Mouse (Mus musculus) neural tube, embryonic 11.5 days (tissue): ENCODE measurements at regions not wholly inside any gene's neighbourhood (a gene's known extent, or its start where the extent isn't known, plus 50 kb on each side); places are given as distances from the start of the nearest gene placed in this dataset.

ENCODE experiments used
- ATAC-seq: fragments of 200-750 bp; cut with Nextera tagmentation; 2 replicates; pipeline ENCODE4 v1.8.0; 2017; ENCODE audit warnings: moderate number of reproducible peaks, mild to moderate bottlenecking, moderate TSS enrichment, moderate library complexity; ENCODE audit not compliant: insufficient read depth, low FRiP score, low TSS enrichment
- DNase-seq: peaks from one replicate; pipeline ENCODE4 v3.0.0-alpha.2; 2015; ENCODE audit warnings: low spot score
- H3K27ac ChIP-seq: fragments of 300-500 bp; sonication (generic); 2 replicates; pipeline ENCODE4 v1.5.1; 2014; ENCODE audit warnings: low read depth, mild to moderate bottlenecking, low read length
- H3K27me3 ChIP-seq: fragments of 300-500 bp; sonication (generic); 2 replicates; pipeline ENCODE4 v1.6.1; 2014; ENCODE audit warnings: mild to moderate bottlenecking, low read length, mixed read lengths; ENCODE audit not compliant: control insufficient read depth, insufficient read depth
- H3K36me3 ChIP-seq: fragments of 300-500 bp; sonication (generic); 2 replicates; pipeline ENCODE4 v1.6.1; 2014; ENCODE audit warnings: mild to moderate bottlenecking, low read length, moderate library complexity, mixed read lengths; ENCODE audit not compliant: control insufficient read depth, insufficient read depth
- H3K4me1 ChIP-seq: fragments of 300-500 bp; sonication (generic); 2 replicates; pipeline ENCODE4 v1.6.1; 2014; ENCODE audit warnings: low read length, mixed read lengths; ENCODE audit not compliant: control insufficient read depth, insufficient read depth
- H3K4me2 ChIP-seq: fragments of 300-500 bp; sonication (generic); 2 replicates; pipeline ENCODE4 v1.6.1; 2014; ENCODE audit warnings: low read depth, mild to moderate bottlenecking, moderate library complexity
- H3K4me3 ChIP-seq: fragments of 300-500 bp; sonication (generic); 2 replicates; pipeline ENCODE4 v1.5.1; 2014; ENCODE audit warnings: low read depth, low read length
- H3K9ac ChIP-seq: fragments of 300-500 bp; sonication (generic); 2 replicates; pipeline ENCODE4 v1.6.1; 2014; ENCODE audit warnings: mild to moderate bottlenecking, low read length
- H3K9me3 ChIP-seq: fragments of 300-500 bp; sonication (generic); 2 replicates; pipeline ENCODE4 v1.6.1; 2016; ENCODE audit warnings: low read length; ENCODE audit not compliant: control insufficient read depth
- WGBS: fragments of 180-500 bp; shearing (Covaris S2); extraction: QIAGEN DNeasy Blood & Tissue Kit; methylation state at CpG from one replicate; pipeline ENCODE4 v1.1.7; 2014; 5-methylcytosine and 5-hydroxymethylcytosine counted together

- H3K4me2 ChIP-seq: no peak overlapping the region
- peaks cover 3% of the 10 kb centered on the region; the same call in 1 of the 2 replicates for H3K4me1 ChIP-seq
- H3K27ac ChIP-seq: no peak overlapping the region
- 88% methylated on average over 7 of the region's 7 CpGs for WGBS
- no peak for DNase-seq
- ATAC-seq: no peak
- H3K36me3 ChIP-seq: no peaks in the 10 kb centered on the region
- H3K9me3 ChIP-seq: no peaks in the 10 kb centered on the region
- no peaks in the 10 kb centered on the region for H3K27me3 ChIP-seq
- H3K9ac ChIP-seq: no peak overlapping the region
- H3K4me3 ChIP-seq: no peak overlapping the region
These were observed 172.8 kb upstream of the Stt3b start for GRCm38 (mm10) chr9:115483024-115483423.

GRCm38 (mm10) chr9:115483721-115484120, 173.5 kb upstream of the Stt3b start:
- Histone ChIP-seq H3K27me3 (no peaks in the 10 kb centered on the region), H3K36me3 (no peaks in the 10 kb centered on the region), H3K9ac (no peak overlapping the region), H3K4me1 (peaks cover 2% of the 10 kb centered on the region; the same call in 1 of the 2 replicates), H3K27ac (no peak overlapping the region), H3K4me3 (no peak overlapping the region), H3K9me3 (no peaks in the 10 kb centered on the region), H3K4me2 (no peak overlapping the region)
- no peak for ATAC-seq
- WGBS: 55% methylated on average over 2 of the region's 2 CpGs
- DNase-seq: no peak

- no peak for ATAC-seq
- no peak overlapping the region for H3K4me2 ChIP-seq
- H3K27me3 ChIP-seq: no peaks in the 10 kb centered on the region
- H3K4me1 ChIP-seq: no peaks in the 10 kb centered on the region
- H3K36me3 ChIP-seq: no peaks in the 10 kb centered on the region
- H3K27ac ChIP-seq: no peak overlapping the region
- no peak overlapping the region for H3K9ac ChIP-seq
- WGBS: 81% methylated on average over 1 of the region's 1 CpGs
- no peak for DNase-seq
- H3K9me3 ChIP-seq: no peaks in the 10 kb centered on the region
- no peak overlapping the region for H3K4me3 ChIP-seq
These were observed 174.2 kb upstream of the Stt3b start for GRCm38 (mm10) chr9:115484408-115484807.

GRCm38 (mm10) chr9:115485219-115485618, 175.0 kb upstream of the Stt3b start:
- Histone ChIP-seq H3K27ac (no peak overlapping the region), H3K9ac (no peak overlapping the region), H3K4me1 (no peaks in the 10 kb centered on the region), H3K36me3 (no peaks in the 10 kb centered on the region), H3K27me3 (no peaks in the 10 kb centered on the region), H3K4me2 (no peak overlapping the region), H3K4me3 (no peak overlapping the region), H3K9me3 (no peaks in the 10 kb centered on the region)
- no peak for ATAC-seq
- WGBS: 96% methylated on average over 4 of the region's 4 CpGs
- no peak for DNase-seq

- H3K27ac ChIP-seq: no peak overlapping the region
- WGBS: 89% methylated on average over 5 of the region's 5 CpGs
- no peak overlapping the region for H3K9ac ChIP-seq
- DNase-seq (no peak), ATAC-seq (no peak)
- no peaks in the 10 kb centered on the region for H3K9me3 ChIP-seq
- no peak overlapping the region for H3K4me2 ChIP-seq
- no peaks in the 10 kb centered on the region for H3K27me3 ChIP-seq
- H3K4me1 ChIP-seq: no peaks in the 10 kb centered on the region
- H3K4me3 ChIP-seq: no peak overlapping the region
- H3K36me3 ChIP-seq: no peaks in the 10 kb centered on the region
These were observed 177.0 kb upstream of the Stt3b start for GRCm38 (mm10) chr9:115487175-115487760.

- Histone ChIP-seq H3K9me3 (no peaks in the 10 kb centered on the region), H3K4me1 (no peaks in the 10 kb centered on the region), H3K27me3 (no peaks in the 10 kb centered on the region), H3K9ac (no peak overlapping the region), H3K4me2 (no peak overlapping the region), H3K27ac (no peak overlapping the region), H3K36me3 (no peaks in the 10 kb centered on the region), H3K4me3 (no peak overlapping the region)
- ATAC-seq (no peak), DNase-seq (no peak)
- WGBS: 88% methylated on average over 9 of the region's 9 CpGs
These were observed 178.9 kb upstream of the Stt3b start for GRCm38 (mm10) chr9:115488913-115489809.

GRCm38 (mm10) chr9:115492431-115493171, 182.4 kb upstream of the Stt3b start:
- Histone ChIP-seq H3K27ac (no peak overlapping the region), H3K4me3 (no peak overlapping the region), H3K9ac (no peak overlapping the region), H3K4me1 (no peaks in the 10 kb centered on the region), H3K27me3 (no peaks in the 10 kb centered on the region), H3K9me3 (no peaks in the 10 kb centered on the region), H3K36me3 (no peaks in the 10 kb centered on the region), H3K4me2 (no peak overlapping the region)
- no peak for ATAC-seq
- WGBS: 91% methylated on average over 6 of the region's 6 CpGs
- no peak for DNase-seq

GRCm38 (mm10) chr9:115493765-115494164, 183.5 kb upstream of the Stt3b start:
- Histone ChIP-seq H3K4me2 (no peak overlapping the region), H3K27ac (no peak overlapping the region), H3K4me1 (no peaks in the 10 kb centered on the region), H3K27me3 (no peaks in the 10 kb centered on the region), H3K9me3 (no peaks in the 10 kb centered on the region), H3K9ac (no peak overlapping the region), H3K4me3 (no peak overlapping the region), H3K36me3 (no peaks in the 10 kb centered on the region)
- ATAC-seq (no peak), DNase-seq (no peak)
- 87% methylated on average over 2 of the region's 2 CpGs for WGBS
